Mouse (Mus musculus): Measurements from ENCODE around the gene Ckm. TPM values are rescaled to one million over a fixed set of nuclear protein-coding genes. Genes with fewer than 3 reads are reported as not detected.

Ckm gene
- polyA plus RNA-seq, 1 experiment from 2014 or later, result 139 TPM

DNA sequence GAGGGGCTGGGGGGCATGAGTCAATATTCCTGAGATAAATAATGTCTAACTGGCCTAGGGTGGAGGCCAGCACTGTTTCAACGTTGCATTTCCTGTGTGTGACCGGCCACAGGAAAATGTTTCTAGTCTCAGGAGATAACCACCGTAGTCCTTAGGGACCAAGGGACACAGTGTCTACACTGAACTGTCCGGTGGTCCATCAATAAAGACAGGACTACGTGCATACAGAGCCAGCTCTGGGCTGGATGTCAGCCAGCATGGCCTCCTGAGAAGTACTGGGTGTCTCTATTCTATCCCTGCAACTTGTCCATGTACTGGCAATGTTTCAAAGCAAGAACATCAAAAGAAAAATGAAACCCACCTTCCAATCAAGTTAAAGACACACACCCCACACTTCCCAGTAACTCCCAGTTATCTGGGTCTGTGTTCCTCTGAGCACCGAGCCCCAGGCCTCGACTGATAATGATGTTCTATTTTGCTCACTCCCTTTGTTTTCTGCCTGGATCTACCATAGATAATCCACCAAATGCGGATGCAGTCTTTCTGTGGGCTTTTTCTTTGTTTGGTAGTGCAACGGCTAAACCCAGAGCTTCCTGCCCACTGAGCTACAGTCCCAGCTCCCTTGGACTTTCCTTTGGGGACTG, 37.0 kb downstream of the Ckm start:
- H3K27ac ChIP-seq, result no peak overlapping the region
- no peak overlapping the region for H3K4me3 ChIP-seq
- peaks cover 83% of the 10 kb centered on the region for H3K36me3 ChIP-seq
- H3K4me2 ChIP-seq, result no peak overlapping the region
- ATAC-seq (ENCODE audit: insufficient number of reproducible peaks, low FRiP score, low TSS enrichment, low read depth), result no peak
- no peaks in the 10 kb centered on the region for H3K9me3 ChIP-seq
- no peak overlapping the region for H3K9ac ChIP-seq
- 84% methylated on average over 9 of the region's 9 CpGs for WGBS
- no peaks in the 10 kb centered on the region for H3K27me3 ChIP-seq
- H3K4me1 ChIP-seq, result no peaks in the 10 kb centered on the region

- peaks cover 82% of the 10 kb centered on the region for H3K36me3 ChIP-seq
- H3K9ac ChIP-seq, result no peak overlapping the region
- WGBS, result 50% methylated on average over 3 of the region's 3 CpGs
- no peak overlapping the region for H3K27ac ChIP-seq
- H3K4me1 ChIP-seq, result no peaks in the 10 kb centered on the region
- H3K27me3 ChIP-seq, result no peaks in the 10 kb centered on the region
- no peak overlapping the region for H3K4me3 ChIP-seq
- no peak for ATAC-seq (ENCODE audit: insufficient number of reproducible peaks, low FRiP score, low TSS enrichment, low read depth)
- H3K9me3 ChIP-seq, result no peaks in the 10 kb centered on the region
- H3K4me2 ChIP-seq, result no peak overlapping the region
Measured at GRCm38 (mm10) chr7:19443344-19443743, 38.8 kb downstream of the Ckm start.

- WGBS, result 79% methylated on average over 12 of the region's 12 CpGs
- Histone ChIP-seq H3K9me3 (no peaks in the 10 kb centered on the region), H3K9ac (no peak overlapping the region), H3K27me3 (no peaks in the 10 kb centered on the region), H3K36me3 (peaks cover 88% of the 10 kb centered on the region), H3K4me2 (no peak overlapping the region), H3K27ac (no peak overlapping the region), H3K4me1 (no peaks in the 10 kb centered on the region), H3K4me3 (no peak overlapping the region)
- 0 out of 2 replicates have a peak, but pooled peaks have one; percentile 31 for ATAC-seq (ENCODE audit: insufficient number of reproducible peaks, low FRiP score, low TSS enrichment, low read depth)
Measured at GRCm38 (mm10) chr7:19444801-19445200, 40.2 kb downstream of the Ckm start.

GRCm38 (mm10) chr7:19447689-19448088, 43.1 kb downstream of the Ckm start:
- H3K27me3 ChIP-seq, result no peaks in the 10 kb centered on the region
- peaks cover 89% of the 10 kb centered on the region for H3K36me3 ChIP-seq
- H3K4me1 ChIP-seq, result no peaks in the 10 kb centered on the region
- no peak overlapping the region for H3K27ac ChIP-seq
- H3K9me3 ChIP-seq, result no peaks in the 10 kb centered on the region
- 92% methylated on average over 16 of the region's 16 CpGs for WGBS
- no peak overlapping the region for H3K9ac ChIP-seq
- ATAC-seq (ENCODE audit: insufficient number of reproducible peaks, low FRiP score, low TSS enrichment, low read depth), result no peak
- H3K4me2 ChIP-seq, result no peak overlapping the region
- H3K4me3 ChIP-seq, result no peak overlapping the region

GRCm38 (mm10) chr7:19449165-19449564, 44.6 kb downstream of the Ckm start:
- 82% methylated on average over 12 of the region's 12 CpGs for WGBS
- Histone ChIP-seq H3K27me3 (no peaks in the 10 kb centered on the region), H3K27ac (no peak overlapping the region), H3K4me3 (no peak overlapping the region), H3K9me3 (no peaks in the 10 kb centered on the region), H3K4me2 (no peak overlapping the region), H3K9ac (no peak overlapping the region), H3K36me3 (peaks cover 87% of the 10 kb centered on the region), H3K4me1 (no peaks in the 10 kb centered on the region)
- no peak for ATAC-seq (ENCODE audit: insufficient number of reproducible peaks, low FRiP score, low TSS enrichment, low read depth)

DNA sequence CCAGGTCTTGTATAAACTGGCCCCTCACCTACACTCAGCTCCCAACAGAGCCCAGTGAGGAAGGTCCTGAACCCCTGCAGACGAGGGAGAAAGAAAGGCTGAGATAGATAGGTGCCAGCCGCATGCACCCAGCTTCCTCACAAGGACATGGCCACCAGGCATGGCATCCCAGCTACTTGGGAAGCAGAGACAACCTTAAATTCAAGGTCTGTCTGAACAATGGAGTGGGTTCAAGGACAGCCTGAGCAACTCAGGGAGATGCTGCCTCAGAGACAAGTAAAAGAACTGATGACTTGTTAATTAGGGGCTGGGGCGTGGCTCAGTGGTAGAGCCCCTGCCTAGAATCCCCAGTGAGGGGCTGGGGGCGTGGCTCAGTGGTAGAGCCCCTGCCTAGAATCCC, 50.6 kb downstream of the Ckm start:
- WGBS, result 94% methylated on average over 4 of the region's 4 CpGs
- Histone ChIP-seq H3K27ac (no peak overlapping the region), H3K4me2 (no peak overlapping the region), H3K4me3 (no peak overlapping the region), H3K27me3 (no peaks in the 10 kb centered on the region), H3K9ac (no peak overlapping the region), H3K4me1 (peaks cover 25% of the 10 kb centered on the region), H3K36me3 (peaks cover 49% of the 10 kb centered on the region), H3K9me3 (no peaks in the 10 kb centered on the region)
- ATAC-seq (ENCODE audit: insufficient number of reproducible peaks, low FRiP score, low TSS enrichment, low read depth), result no peak

DNA sequence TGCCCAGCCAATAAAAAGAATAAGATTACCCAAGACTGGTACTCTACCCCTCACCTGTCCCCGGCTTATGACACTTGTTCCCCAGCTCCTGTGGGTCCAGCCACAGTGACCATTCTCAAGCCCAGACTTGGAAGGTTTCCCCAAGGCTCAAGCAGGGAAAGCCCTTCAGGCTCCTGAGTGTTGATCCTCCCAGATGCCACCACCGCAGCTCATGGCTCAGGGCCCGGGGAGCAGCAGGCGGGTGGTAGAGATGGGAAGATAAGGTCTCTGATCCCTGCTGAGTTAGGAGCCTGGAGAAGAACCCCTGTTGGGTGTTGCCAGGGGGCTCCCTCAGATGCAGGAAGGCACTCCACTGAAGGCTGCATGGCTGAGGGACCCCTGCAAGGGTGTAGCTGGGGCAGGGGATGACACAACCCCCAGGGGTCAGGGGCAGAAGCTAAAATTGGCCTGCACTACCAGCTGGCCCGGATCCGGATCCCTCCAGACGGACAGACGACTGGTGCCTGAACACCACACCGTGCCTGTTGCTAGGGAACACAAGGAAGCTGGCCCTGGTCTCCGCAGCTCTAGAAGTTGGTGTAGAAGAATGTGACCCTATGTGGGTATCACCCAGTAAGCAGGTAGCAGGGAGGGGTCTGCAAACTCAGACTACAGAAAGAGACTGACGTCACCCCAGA, 51.4 kb downstream of the Ckm start:
- peaks cover 25% of the 10 kb centered on the region for H3K4me1 ChIP-seq
- no peak overlapping the region for H3K4me2 ChIP-seq
- ATAC-seq (ENCODE audit: insufficient number of reproducible peaks, low FRiP score, low TSS enrichment, low read depth), result no peak
- no peak overlapping the region for H3K9ac ChIP-seq
- 77% methylated on average over 11 of the region's 11 CpGs for WGBS
- H3K27me3 ChIP-seq, result no peaks in the 10 kb centered on the region
- H3K27ac ChIP-seq, result 0 out of 2 replicates have a peak overlapping the region, but pooled peaks have one; percentile 27
- H3K4me3 ChIP-seq, result peak overlapping the region; percentile 83; the same call in 1 of the 2 replicates
- H3K36me3 ChIP-seq, result peaks cover 41% of the 10 kb centered on the region
- no peaks in the 10 kb centered on the region for H3K9me3 ChIP-seq

DNA sequence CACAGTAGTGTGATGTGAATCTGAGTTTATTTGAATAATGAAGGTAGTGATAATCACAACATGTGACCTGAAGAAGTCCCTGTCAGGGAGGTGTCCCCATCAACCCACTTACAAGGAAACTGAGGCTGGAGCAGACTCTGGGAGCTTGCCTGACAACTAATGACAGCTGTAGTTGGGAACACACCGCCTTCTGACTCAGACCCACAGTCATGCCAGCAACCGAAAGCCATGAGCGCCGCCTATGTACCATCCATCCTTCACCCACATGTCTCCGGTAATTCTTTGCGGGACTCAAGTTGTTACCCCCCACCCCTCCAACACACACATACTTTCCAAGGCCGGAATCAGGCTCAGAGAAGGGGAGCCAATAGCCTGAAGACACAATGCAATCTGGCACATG, 52.1 kb downstream of the Ckm start:
- Histone ChIP-seq H3K4me1 (peaks cover 25% of the 10 kb centered on the region), H3K9me3 (no peaks in the 10 kb centered on the region), H3K36me3 (peaks cover 35% of the 10 kb centered on the region), H3K4me2 (peak overlapping the region; percentile 94; the same call in 1 of the 2 replicates), H3K9ac (no peak overlapping the region), H3K27ac (no peak overlapping the region; the same call in 1 of the 2 replicates), H3K27me3 (no peaks in the 10 kb centered on the region), H3K4me3 (peak overlapping the region; percentile 83)
- WGBS, result 88% methylated on average over 7 of the region's 7 CpGs
- no peak for ATAC-seq (ENCODE audit: insufficient number of reproducible peaks, low FRiP score, low TSS enrichment, low read depth)

DNA sequence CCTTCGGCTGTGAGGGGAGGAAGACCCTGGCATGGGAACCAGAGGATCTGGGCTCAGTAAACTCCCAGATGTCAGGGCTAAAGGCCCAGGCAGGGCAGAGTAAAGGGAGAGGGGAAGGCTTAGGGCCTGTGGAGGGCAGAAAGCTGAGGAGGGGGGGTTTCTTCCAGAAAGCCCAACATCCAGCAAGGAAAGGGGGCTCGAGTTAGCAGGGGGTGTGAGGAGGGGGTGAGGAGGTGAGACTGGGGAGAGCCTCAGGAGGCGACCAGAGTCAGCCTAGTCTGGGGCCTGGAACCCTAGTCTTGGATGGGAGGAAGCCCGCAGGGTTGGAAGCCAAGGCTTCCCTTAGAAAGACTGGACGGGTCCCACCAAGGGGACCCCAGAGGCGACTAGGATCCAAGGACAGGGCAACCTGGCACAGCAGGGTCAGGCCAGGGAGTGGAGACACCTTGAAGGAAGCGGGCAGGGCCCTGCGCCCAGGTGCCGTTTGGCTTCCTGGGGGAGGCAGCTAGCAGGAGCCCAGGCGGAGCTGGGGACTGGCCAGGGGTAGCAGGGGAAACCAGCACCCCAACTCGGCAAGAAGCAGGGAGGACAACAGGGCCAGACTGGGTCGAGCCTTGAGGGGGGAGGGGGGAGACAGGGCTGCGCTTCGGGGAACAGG, 53.0 kb downstream of the Ckm start:
- peak overlapping the region; percentile 82 for H3K9ac ChIP-seq
- 5% methylated on average over 14 of the region's 14 CpGs for WGBS
- peak overlapping the region; percentile 94 for H3K4me2 ChIP-seq
- no peaks in the 10 kb centered on the region for H3K27me3 ChIP-seq
- H3K9me3 ChIP-seq, result no peaks in the 10 kb centered on the region
- peaks cover 25% of the 10 kb centered on the region for H3K36me3 ChIP-seq
- peak overlapping the region; percentile 80 for H3K27ac ChIP-seq
- H3K4me1 ChIP-seq, result peaks cover 25% of the 10 kb centered on the region
- H3K4me3 ChIP-seq, result peak overlapping the region; percentile 83
- ATAC-seq (ENCODE audit: insufficient number of reproducible peaks, low FRiP score, low TSS enrichment, low read depth), result no peak

- Histone ChIP-seq H3K27me3 (no peaks in the 10 kb centered on the region), H3K9me3 (no peaks in the 10 kb centered on the region), H3K4me3 (peak overlapping the region; percentile 83), H3K4me1 (peaks cover 25% of the 10 kb centered on the region), H3K36me3 (peaks cover 23% of the 10 kb centered on the region), H3K9ac (peak overlapping the region; percentile 82), H3K4me2 (peak overlapping the region; percentile 94), H3K27ac (peak overlapping the region; percentile 80)
- no peak for ATAC-seq (ENCODE audit: insufficient number of reproducible peaks, low FRiP score, low TSS enrichment, low read depth)
- under 1% methylated on average over 31 of the region's 31 CpGs for WGBS
Measured at GRCm38 (mm10) chr7:19458072-19458486, 53.5 kb downstream of the Ckm start.

GRCm38 (mm10) chr7:19458591-19459111, 54.1 kb downstream of the Ckm start, which contains the start of gene Mark4:
Mark4 (minus strand) TSS chr7:19458821.
- Histone ChIP-seq H3K4me2 (peak within 1 kb of the TSS; percentile 94), H3K27ac (peak within 1 kb of the TSS; percentile 80), H3K36me3 (peaks cover 18% of the 10 kb centered on the region), H3K4me1 (peaks cover 25% of the 10 kb centered on the region), H3K4me3 (peak within 1 kb of the TSS; percentile 83), H3K27me3 (no peaks in the 10 kb centered on the region), H3K9ac (peak within 1 kb of the TSS; percentile 82), H3K9me3 (no peaks in the 10 kb centered on the region)
- WGBS, result under 1% methylated on average over 32 of the region's 42 CpGs
- peak; percentile 87 for ATAC-seq (ENCODE audit: insufficient number of reproducible peaks, low FRiP score, low TSS enrichment, low read depth)
